Mouse (Mus musculus) kidney, embryonic 16.5 days (tissue): ENCODE results near the gene Ksr2. TPM values are rescaled to one million over a fixed set of nuclear protein-coding genes. Genes with fewer than 3 reads are reported as not detected.
"Not testable (repeated sequence)": the region's sequence is repeated elsewhere in the genome, so short reads cannot be mapped to it uniquely, and the experiment has no call there.

Experiments
- ATAC-seq: fragments of 200-750 bp; cut with Nextera tagmentation; 2 replicates; pipeline ENCODE4 v1.8.0; 2017; ENCODE audit warnings: moderate TSS enrichment; ENCODE audit not compliant: low FRiP score, low TSS enrichment
- H3K27ac ChIP-seq: fragments of 300-500 bp; sonication (generic); 2 replicates; pipeline ENCODE4 v1.5.1; 2014; ENCODE audit warnings: low read length
- H3K27me3 ChIP-seq: fragments of 300-500 bp; sonication (generic); 2 replicates; pipeline ENCODE4 v1.6.1; 2014; ENCODE audit warnings: low read length, control low read depth, mixed read lengths; ENCODE audit not compliant: insufficient read depth
- H3K36me3 ChIP-seq: fragments of 300-500 bp; sonication (generic); 2 replicates; pipeline ENCODE4 v1.6.1; 2014; ENCODE audit warnings: low read length, control low read depth, mixed read lengths; ENCODE audit not compliant: insufficient read depth
- H3K4me1 ChIP-seq: fragments of 300-500 bp; sonication (generic); 2 replicates; pipeline ENCODE4 v1.6.1; 2014; ENCODE audit warnings: low read length, control low read depth, mixed read lengths; ENCODE audit not compliant: insufficient read depth
- H3K4me2 ChIP-seq: fragments of 300-500 bp; sonication (generic); replicated peaks from 2 replicates; pipeline ENCODE4 v1.6.1; 2014; ENCODE audit warnings: low read depth, low read length
- H3K4me3 ChIP-seq: fragments of 300-500 bp; sonication (generic); 2 replicates; pipeline ENCODE4 v1.5.1; 2014; ENCODE audit warnings: mild to moderate bottlenecking, low read length
- H3K9ac ChIP-seq: fragments of 300-500 bp; sonication (generic); replicated peaks from 2 replicates; pipeline ENCODE4 v1.6.1; 2014; ENCODE audit warnings: low read length
- H3K9me3 ChIP-seq: fragments of 300-500 bp; sonication (generic); 2 replicates; pipeline ENCODE4 v1.6.1; 2016; ENCODE audit warnings: low read length, control low read depth
- WGBS: fragments of 180-500 bp; shearing (Covaris S2); extraction: QIAGEN DNeasy Blood & Tissue Kit; methylation state at CpG from one replicate; pipeline ENCODE4 v1.1.7; 2014; 5-methylcytosine and 5-hydroxymethylcytosine counted together
- polyA plus RNA-seq: library from polyadenylated mRNA; unstranded; fragments of >200 nt; fragmentation: Nextera tagmentation; extraction: Ambion mirVana; gene quantifications from 2 replicates; pipeline ENCODE4 v1.2.1, GENCODE M21; 2015

Ksr2 gene
- polyA plus RNA-seq, 1 experiment from 2014 or later = 0.37 TPM

DNA sequence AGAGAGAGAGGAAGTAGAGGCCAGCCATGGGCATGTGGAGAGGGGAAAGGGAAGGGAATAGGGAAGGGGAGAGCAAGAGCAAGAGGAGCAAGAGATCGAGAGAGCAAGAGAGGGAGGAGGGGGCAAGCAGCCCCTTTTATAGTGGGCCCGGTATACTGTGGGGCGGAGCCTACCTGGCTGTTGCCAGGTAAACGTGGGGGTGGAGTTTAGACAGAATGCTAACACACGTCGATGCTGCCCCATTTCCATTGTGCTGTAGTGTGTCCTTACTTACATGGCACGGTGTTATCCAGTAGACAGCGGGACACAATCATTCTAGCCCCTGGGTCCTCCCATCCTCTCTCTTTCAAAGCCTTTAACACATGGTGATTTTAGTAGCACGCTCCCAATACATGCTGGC is 14.5 kb upstream of the Ksr2 start:
- no peaks in the 10 kb centered on the region for H3K4me1 ChIP-seq
- ATAC-seq = no peak
- H3K9ac ChIP-seq = no peak overlapping the region
- H3K27me3 ChIP-seq = no peaks in the 10 kb centered on the region
- no peaks in the 10 kb centered on the region for H3K9me3 ChIP-seq
- no peak overlapping the region for H3K4me2 ChIP-seq
- WGBS = 75% methylated on average over 9 of the region's 9 CpGs
- H3K4me3 ChIP-seq = no peak overlapping the region
- no peak overlapping the region for H3K27ac ChIP-seq
- no peaks in the 10 kb centered on the region for H3K36me3 ChIP-seq

- H3K9ac ChIP-seq = no peak overlapping the region
- no peak overlapping the region for H3K4me3 ChIP-seq
- H3K9me3 ChIP-seq = no peaks in the 10 kb centered on the region
- no peak for ATAC-seq
- no peak overlapping the region for H3K27ac ChIP-seq
- H3K4me1 ChIP-seq = no peaks in the 10 kb centered on the region
- WGBS = 84% methylated on average over 8 of the region's 8 CpGs
- H3K27me3 ChIP-seq = no peaks in the 10 kb centered on the region
- H3K36me3 ChIP-seq = no peaks in the 10 kb centered on the region
- H3K4me2 ChIP-seq = no peak overlapping the region
Observed at GRCm38 (mm10) chr5:117403609-117404008, 10.2 kb upstream of the Ksr2 start.

- H3K9ac ChIP-seq, H3K4me3 ChIP-seq, ATAC-seq, H3K36me3 ChIP-seq, H3K27me3 ChIP-seq, H3K27ac ChIP-seq, H3K4me2 ChIP-seq, H3K9me3 ChIP-seq, H3K4me1 ChIP-seq: not testable (repeated sequence)
- 66% methylated on average over 2 of the region's 2 CpGs for WGBS
Observed at GRCm38 (mm10) chr5:117404671-117405070, 9.1 kb upstream of the Ksr2 start.

- Histone ChIP-seq H3K4me3 (no peak overlapping the region), H3K27ac (no peak overlapping the region), H3K4me1 (peaks cover 2% of the 10 kb centered on the region; the same call in 1 of the 2 replicates), H3K9me3 (no peaks in the 10 kb centered on the region), H3K4me2 (no peak overlapping the region), H3K36me3 (no peaks in the 10 kb centered on the region), H3K27me3 (peaks cover 18% of the 10 kb centered on the region), H3K9ac (no peak overlapping the region)
- ATAC-seq = no peak
- 40% methylated on average over 4 of the region's 4 CpGs for WGBS
Observed at GRCm38 (mm10) chr5:117408216-117408615, 5.6 kb upstream of the Ksr2 start.

DNA sequence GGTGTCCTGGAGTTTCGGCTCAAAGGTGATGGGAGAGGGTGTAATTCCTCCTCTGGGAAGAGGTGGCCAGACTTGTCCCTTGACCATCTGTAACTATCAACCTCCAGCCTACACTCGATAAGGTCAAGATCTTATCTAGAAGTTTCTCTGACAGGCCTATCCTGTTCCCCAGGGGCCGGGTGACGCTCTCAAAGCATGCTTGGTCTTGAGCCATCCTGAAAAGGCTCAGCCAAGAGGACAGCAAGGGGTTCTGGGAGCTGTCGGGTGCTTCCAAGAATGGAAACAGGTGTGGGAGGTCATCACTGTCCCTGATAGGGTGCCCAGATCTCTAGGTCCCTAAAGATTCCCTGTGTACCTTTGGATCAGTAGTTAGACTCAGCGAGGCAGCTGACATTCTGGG is 4.4 kb upstream of the Ksr2 start:
- no peak overlapping the region for H3K9ac ChIP-seq
- H3K9me3 ChIP-seq = no peaks in the 10 kb centered on the region
- no peak for ATAC-seq
- H3K4me1 ChIP-seq = peaks cover 9% of the 10 kb centered on the region; the same call in 1 of the 2 replicates
- peaks cover 29% of the 10 kb centered on the region for H3K27me3 ChIP-seq
- no peak overlapping the region for H3K27ac ChIP-seq
- no peaks in the 10 kb centered on the region for H3K36me3 ChIP-seq
- H3K4me3 ChIP-seq = no peak overlapping the region
- 65% methylated on average over 6 of the region's 6 CpGs for WGBS
- no peak overlapping the region for H3K4me2 ChIP-seq

DNA sequence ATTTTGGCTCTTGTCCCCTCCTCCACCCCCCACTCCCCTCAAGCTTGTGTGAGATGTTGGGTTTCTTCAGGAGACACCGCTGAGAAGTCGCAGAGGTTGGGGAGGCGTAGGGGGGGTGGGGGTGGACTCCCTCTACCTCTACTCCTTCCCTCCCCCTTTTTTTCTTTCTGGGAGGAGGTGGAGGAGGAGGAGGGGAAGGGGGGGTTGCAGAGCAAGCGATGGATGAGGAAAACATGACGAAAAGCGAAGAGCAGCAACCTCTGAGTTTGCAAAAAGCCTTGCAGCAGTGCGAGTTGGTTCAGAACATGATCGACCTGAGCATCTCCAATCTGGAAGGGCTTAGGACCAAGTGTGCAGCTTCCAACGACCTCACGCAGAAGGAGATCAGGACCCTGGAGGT is 811 bp downstream of the Ksr2 start:
- under 1% methylated on average over 10 of the region's 10 CpGs for WGBS
- H3K4me3 ChIP-seq = peak overlapping the region; percentile 68
- H3K36me3 ChIP-seq = no peaks in the 10 kb centered on the region
- H3K27ac ChIP-seq = no peak overlapping the region
- H3K4me1 ChIP-seq = peaks cover 17% of the 10 kb centered on the region; the same call in 1 of the 2 replicates
- H3K9ac ChIP-seq = no peak overlapping the region
- H3K4me2 ChIP-seq = peak overlapping the region; percentile 96
- H3K9me3 ChIP-seq = no peaks in the 10 kb centered on the region
- no peak; the same call in 1 of the 2 replicates for ATAC-seq
- H3K27me3 ChIP-seq = peaks cover 46% of the 10 kb centered on the region

GRCm38 (mm10) chr5:117415011-117415912 is 1.5 kb downstream of the Ksr2 start:
- H3K9me3 ChIP-seq = no peaks in the 10 kb centered on the region
- no peak overlapping the region for H3K27ac ChIP-seq
- WGBS = 25% methylated on average over 19 of the region's 19 CpGs
- H3K4me3 ChIP-seq = peak overlapping the region; percentile 68
- ATAC-seq = no peak
- no peak overlapping the region for H3K9ac ChIP-seq
- H3K27me3 ChIP-seq = peaks cover 46% of the 10 kb centered on the region
- peaks cover 17% of the 10 kb centered on the region; the same call in 1 of the 2 replicates for H3K4me1 ChIP-seq
- peak overlapping the region; percentile 96 for H3K4me2 ChIP-seq
- H3K36me3 ChIP-seq = no peaks in the 10 kb centered on the region

DNA sequence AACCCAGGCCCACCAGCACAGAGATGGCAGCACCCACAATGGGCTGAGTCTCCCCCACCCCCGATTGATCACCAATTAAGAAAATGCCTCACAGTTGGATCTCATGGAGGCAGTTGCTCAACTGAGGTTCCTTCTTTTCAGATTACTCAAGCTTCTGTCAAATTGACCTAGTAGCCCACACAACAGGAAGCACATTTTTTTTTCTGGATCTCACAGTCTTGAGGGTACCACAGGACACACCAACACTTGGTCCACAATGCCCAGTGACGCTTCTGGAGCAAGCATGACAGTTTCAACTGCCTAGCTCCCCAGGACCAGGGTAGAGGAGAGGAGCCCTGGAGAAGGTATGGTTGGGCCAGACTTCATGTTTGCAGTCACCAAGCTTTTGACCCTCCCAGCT is 3.6 kb downstream of the Ksr2 start:
- Histone ChIP-seq H3K4me3 (no peak overlapping the region), H3K4me2 (no peak overlapping the region), H3K27me3 (peaks cover 38% of the 10 kb centered on the region), H3K4me1 (peaks cover 17% of the 10 kb centered on the region; the same call in 1 of the 2 replicates), H3K9ac (no peak overlapping the region), H3K36me3 (no peaks in the 10 kb centered on the region), H3K27ac (no peak overlapping the region), H3K9me3 (no peaks in the 10 kb centered on the region)
- ATAC-seq = no peak
- 79% methylated on average over 2 of the region's 2 CpGs for WGBS

GRCm38 (mm10) chr5:117433501-117433900 is 19.7 kb downstream of the Ksr2 start:
- not testable (repeated sequence) for H3K4me2 ChIP-seq, H3K9ac ChIP-seq, H3K27me3 ChIP-seq, H3K36me3 ChIP-seq, H3K4me1 ChIP-seq, H3K9me3 ChIP-seq, H3K4me3 ChIP-seq, ATAC-seq, H3K27ac ChIP-seq
- WGBS = 93% methylated on average over 7 of the region's 7 CpGs

GRCm38 (mm10) chr5:117440261-117440660 is 26.5 kb downstream of the Ksr2 start:
- Histone ChIP-seq H3K27ac (no peak overlapping the region), H3K4me3 (no peak overlapping the region), H3K27me3 (no peaks in the 10 kb centered on the region), H3K36me3 (no peaks in the 10 kb centered on the region), H3K4me2 (no peak overlapping the region), H3K9ac (no peak overlapping the region), H3K9me3 (no peaks in the 10 kb centered on the region), H3K4me1 (no peaks in the 10 kb centered on the region)
- WGBS = 88% methylated on average over 11 of the region's 11 CpGs
- no peak for ATAC-seq
